Mouse (Mus musculus) CD4-positive, CD25-positive, alpha-beta regulatory T cell, adult 4 months (primary cell): ENCODE data around the gene She. TPM values are rescaled to one million over a fixed set of nuclear protein-coding genes. Genes with fewer than 3 reads are reported as not detected.
"Not testable (repeated sequence)": the region's sequence is repeated elsewhere in the genome, so short reads cannot be mapped to it uniquely, and the experiment has no call there.

Experiments
- ATAC-seq: one replicate; pipeline ENCODE4 v1.8.0; 2017
- polyA plus RNA-seq, 2 experiments: library from polyadenylated mRNA; unstranded; fragments of 100-300 nt; shearing (Covaris generic); gene quantifications; one replicate each; pipeline ENCODE4 v1.2.1; 2017

The She gene
- polyA plus RNA-seq: 10 to 100 TPM in 1 of 2 experiments, 1 to 10 TPM in 1; 8.9 to 12.5 TPM

DNA sequence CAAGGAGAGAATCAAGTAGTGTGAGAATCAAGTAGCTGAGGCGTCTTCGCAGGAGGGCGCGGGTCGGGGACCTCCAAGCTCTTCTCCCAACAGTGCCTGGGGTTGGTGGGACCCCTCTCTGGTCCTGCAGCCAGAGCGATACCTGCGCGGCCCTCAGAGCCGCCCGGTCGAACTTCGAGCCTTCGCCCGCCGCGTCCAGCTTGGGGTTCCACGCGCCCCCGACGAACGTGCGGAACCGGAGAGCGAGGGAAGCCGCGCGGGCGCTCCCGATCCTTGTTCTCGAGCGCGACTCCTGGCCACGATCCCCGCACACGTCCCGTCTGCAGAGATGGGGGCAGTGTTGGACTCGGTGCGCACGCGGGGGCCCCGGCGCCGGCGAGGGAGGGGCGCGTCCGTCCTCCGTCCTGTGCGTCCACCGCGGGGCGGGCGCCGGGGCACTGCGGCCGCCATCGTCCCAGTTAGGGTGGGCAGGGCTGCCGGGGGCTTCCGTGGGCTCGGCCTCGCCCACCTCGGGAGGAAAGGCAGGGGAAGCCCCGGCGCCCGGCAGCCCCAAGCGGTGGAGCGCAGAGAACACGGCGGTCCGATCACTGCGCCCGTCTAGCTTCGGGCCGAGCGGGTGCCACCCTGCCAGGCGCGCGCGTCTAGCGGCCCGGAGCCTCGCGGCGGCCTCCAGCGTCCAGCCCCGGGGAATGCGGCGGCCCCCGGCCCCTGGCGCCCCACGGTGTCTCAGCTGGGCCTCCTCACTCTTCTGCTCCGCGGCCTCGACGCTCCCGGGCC lies at the start of gene She:
She (plus strand) TSS at position 556 of the 777 bp plus-strand sequence.
- peak; percentile 45 for ATAC-seq

DNA sequence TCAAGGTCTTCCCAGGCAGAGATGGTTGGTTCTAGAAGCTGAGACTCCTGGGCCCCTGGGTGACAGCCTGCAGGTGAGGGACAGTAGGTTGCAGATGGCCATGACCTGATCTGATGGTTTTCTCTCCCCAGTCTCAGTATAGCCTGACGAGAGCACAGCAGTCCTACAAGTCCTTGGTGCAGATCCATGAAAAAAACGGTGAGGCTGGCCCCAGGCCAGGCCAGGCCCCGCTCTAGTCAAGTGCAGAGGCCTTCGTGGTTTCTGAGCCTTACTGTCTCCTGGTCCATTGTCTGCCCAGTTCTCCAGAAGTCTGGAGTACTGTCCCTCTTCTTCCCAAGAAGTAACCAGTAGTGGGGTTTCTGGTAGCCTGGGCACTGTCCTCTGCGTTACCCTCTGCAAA lies 49.5 kb upstream of the She start:
- no peak for ATAC-seq

DNA sequence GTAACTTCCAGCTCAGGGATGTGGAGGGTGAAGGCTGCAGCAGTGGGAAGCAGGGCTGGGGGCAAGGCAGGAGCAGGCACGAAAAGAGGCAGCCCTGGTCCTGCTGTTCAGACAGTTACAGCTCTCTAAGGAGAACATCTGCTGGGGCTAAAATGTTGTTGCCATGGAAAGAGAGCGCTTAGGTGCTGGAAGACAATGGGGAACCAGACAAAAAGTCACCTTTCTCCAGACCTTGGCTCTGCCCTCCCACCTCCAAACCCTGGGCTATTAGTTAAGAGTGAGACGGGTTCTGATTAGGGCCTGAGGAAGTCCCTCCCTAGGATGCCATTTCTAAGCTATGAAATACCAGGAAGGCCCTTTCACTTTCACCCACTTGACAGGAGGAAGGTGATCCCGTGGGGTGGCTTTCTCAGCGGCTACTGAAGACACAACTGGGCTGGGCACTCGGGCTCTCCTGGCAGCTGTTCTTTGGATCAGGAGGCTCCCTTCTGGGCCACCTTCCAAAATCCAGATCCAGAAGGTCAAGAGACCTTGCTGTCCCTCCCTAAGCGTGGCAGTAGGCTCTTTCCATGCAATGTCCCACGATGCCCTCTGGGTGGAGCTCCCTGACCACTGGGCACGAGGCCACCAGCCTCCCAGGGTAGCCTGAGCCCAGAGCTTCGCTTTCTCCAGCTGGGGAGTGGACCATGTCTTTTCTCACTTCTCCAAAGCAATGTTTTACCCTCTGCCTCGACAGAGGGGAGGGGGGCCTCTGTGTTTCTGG lies 46.0 kb upstream of the She start:
- ATAC-seq: peak; percentile 64

DNA sequence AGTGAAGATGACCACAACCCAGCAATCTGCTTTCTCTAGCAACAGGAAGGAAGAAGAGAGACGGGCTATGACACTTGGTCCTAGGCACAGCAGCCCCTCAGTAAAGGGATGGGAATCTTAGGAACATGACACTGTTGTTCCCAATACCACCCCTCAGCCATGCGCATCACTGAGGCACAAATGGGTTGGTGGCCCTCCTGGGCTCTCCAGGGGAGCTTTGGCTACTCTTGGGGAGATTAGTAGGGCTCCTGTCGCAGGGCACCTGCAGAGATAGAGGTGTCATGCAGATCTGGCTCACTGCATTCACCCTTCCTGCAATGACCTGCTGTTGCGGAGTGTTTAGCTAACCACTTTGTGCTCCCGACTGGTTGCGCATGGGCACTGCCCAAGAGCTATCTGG lies 44.9 kb upstream of the She start:
- ATAC-seq: no peak

DNA sequence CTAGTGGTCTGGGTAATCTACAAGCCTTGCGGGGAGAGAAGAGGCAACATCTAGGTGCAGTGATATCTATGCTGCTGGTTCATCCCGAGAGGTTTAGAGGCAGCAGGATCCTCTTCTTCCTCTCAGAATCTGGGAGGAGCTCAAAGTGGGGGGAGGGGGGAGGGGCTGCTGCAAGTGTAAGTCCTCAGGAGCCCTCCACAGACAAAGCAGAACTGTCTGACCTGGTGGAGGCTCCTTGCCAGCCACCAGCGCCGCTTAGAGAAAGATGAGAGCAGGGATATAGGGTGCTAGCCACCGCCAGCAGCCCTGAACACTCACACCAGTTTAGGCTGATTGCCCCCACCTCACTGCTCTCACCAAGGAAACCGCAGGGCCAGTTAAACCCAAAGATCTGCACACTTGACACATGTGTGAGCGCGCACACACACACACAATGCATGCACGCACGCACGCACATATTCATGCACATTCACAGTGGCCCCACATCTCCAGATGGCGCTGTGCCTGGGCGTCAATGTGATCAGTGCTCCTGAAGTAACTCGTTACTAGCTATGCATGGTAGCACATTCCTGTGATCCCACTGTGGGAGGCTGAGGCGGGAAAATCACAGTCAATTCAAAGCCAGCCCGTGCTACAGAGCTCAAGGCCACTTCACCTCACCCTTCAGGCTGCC lies 42.4 kb upstream of the She start:
- no peak for ATAC-seq

DNA sequence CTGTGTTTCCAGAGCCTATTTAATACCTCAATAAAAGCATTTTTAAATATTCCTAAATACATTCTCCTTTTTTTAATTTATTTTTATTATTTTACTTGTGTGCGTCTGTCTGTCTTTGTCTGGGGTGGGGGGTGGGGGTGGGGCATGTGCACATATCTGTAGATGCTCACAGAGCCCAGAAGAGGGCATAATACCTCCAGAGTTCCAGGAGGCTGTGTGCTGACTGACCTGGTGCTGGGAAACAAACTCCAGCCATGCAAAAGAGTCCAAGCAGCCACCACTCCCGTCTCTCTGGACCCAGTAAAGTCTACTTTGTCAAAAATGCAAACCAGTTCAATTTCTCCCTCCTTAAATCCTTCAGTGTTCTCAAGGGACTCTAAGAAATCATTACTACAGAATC lies 36.6 kb upstream of the She start:
- no peak for ATAC-seq

DNA sequence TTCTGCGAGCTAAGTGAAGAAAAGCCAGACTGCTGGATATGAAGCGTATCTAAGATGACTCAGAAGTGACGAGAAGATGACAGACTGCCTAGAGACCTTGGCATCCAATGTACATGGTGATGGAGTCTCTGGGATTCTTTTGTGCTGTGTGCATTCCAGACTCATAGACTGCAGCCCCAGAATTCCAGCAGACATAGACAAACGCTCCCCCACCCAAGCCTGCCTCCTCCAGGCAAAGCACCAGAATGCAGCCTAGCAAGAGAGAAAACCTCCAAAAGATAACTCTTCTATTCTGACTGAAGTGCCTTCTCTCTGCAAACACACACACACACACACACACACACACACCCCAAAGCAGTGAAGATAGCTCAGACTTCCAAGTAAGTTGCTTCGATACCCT lies 35.4 kb upstream of the She start:
- ATAC-seq: no peak

DNA sequence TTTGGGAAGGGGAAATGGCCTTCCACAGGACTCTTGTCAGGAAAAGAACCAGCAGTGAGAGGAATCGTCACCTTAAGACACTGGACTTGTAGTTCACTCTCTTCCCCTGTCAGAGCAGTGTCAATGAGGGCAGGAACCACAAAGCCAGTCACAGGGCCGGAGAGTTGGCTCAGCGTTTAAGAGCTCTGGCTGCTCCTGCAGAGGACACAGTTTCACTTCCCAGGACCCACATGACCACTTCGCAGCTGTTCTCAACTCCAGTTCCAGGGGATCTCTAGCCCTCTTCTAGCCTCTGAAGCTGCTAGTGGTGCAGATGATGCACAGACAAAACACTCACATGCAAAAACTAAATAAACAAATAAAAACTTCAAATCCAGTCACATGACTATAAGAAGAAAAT lies 34.8 kb upstream of the She start:
- ATAC-seq: no peak

DNA sequence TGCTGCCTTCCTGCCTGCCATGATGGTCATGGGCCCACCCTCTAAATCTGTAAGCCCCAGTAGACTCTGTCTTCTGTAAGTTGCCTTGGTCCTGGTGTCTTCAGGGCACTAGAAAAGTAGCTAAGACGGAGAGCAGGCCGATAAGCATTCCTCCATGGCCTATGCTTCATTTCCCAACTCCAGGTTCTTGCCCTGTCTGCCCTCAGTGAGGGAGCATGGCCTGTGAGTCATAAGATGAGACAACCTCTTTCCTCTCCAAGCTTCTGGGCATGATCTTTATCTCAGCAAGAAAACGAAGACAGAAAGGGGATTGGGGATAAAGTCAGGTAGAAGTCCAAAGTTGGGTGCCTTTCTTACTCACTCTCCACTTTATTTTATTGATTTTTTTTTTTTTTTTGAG lies 32.7 kb upstream of the She start:
- no peak for ATAC-seq

DNA sequence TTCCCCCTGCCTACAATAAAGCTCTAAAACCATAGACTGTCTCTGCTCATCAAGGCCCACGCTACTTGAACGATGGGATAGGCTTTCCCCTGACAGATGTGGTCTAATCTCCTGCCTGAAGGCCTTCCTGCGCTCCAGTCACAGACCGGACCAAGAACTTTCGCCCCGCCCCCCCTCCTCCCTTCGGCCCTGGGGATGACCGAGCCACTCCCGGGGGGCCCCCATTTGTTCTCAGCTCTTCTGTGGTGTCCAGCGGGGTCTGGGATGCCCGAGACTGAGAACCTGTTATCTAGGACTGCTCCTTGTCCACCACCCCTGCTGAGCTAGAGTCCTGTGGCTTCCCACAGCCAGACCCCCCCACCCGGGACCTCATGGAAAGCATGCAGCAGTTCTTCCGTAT lies 31.7 kb upstream of the She start:
- no peak for ATAC-seq

DNA sequence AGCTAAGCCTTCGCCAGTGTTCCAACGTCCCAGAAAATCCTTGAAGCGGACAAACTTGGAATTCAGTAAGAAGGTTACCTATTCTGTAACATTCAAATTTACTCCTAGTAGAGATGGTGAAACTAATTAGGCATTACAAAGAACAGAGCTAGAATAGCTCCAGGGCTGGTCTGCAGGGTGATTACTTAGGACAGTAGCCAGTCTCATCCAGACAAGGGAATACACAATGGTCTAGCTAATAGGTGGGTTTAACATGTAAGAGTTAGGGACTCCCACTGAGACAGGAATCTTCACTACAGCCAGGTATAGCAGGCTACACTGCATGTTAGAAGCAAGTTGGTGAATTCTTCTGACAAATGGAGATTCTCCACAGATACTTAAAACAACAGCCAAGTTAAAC lies 31.1 kb upstream of the She start:
- not testable (repeated sequence) for ATAC-seq

DNA sequence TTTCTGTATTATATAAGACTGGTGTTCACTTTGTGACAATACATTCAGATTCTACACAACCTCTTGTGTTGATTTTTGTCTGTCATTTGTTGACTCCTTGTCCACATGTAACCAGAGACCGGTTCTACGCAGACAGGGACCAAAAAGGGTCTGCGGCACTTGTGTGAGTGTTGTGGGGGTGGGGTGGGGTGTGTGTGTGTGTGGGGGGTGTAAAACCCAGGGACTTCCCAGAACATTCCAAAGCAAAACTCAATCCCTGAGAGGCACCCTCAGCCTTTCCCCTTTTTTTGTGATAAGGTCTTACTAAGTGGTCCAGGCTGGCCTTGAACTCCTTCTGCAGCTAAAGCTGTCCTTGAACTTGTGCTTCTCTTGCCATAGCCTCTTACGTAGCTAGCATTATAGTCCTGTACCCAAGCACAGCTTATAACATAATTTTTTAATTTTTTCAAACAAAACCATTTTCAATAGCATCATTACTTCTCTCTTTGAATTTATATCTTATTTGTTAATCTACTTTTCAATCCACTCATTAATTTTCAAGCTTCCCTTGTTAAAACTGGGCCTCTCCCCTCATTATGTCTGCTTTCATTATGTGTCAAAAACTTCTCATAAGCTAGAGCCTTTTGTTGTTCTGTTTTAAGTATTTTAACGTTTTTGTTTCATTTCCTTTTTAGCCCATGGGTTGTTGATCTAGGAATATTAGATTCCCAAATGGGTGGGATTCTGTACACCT lies 30.2 kb upstream of the She start:
- ATAC-seq: peak; percentile 64

DNA sequence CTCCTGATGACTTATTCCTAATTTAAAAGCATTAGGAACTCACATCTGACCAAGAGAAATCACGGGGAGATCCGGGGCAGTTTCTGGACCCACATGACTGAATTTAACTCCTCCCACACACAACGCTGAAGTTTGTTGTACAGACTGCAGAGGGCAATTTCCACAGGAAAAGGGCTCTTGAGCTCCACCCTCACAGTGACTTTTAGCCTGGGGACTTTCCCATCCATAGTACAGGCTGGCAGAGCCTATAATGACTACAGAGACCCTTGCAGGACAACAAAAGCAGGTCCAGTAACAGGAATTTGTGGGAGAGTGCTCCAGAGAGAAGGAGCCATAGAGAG lies 29.7 kb upstream of the She start:
- ATAC-seq: peak; percentile 100

DNA sequence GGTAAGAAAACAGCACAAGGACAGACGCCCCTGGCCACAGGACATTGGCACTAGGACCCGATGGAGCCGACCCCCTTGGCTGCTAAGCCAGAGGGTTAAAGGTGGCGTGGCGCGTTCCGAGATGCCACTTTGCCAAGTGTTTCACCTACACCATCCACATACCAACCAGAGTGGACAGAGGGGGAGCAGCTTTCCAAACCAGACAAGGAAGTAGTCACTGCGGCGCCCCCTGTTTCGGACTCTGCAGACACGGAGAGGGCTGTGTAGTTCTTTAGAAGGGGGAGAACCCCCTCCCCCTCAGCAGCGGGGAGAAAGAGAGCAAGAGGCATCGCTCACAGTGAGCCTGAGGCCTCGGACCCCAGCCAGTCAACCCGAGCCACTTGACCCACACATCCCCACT lies 28.3 kb upstream of the She start:
- ATAC-seq: no peak

DNA sequence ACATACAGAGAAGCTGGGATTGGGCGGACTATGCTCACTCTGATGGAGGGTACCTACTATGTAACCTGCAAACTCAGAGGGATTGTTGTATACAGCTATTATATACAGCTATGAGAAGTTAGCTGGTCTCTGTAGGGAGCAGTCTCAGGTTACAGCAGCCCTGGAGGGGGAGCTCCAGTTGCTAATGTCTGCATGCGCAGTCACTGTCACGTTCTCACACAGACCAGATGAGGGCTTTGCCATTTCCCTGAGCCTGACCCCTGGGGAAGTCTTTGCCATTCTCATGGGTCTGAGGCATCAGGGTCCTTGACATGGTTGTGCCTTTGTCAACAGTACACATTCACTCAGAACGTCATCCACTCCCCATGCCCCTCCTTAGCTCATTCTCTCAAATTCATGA lies 26.0 kb upstream of the She start:
- ATAC-seq: no peak

DNA sequence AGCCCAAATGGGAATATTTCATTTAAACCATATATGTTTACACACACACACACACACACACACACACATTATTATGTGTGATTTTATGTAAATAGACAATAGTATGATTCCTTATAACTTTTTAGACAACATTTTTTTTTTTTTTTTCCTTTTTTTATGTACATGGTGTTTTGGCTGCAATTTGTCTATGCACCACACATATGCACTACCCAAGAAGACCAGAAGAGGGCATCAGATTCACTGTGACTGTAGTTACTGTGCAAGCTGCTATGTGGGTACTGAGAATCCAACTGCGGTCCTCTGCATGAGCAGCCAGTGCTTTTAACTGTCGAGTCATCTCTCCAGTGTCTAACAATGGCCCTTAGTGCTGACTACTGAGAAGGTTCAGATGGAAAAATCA lies 24.4 kb upstream of the She start:
- ATAC-seq: no peak

DNA sequence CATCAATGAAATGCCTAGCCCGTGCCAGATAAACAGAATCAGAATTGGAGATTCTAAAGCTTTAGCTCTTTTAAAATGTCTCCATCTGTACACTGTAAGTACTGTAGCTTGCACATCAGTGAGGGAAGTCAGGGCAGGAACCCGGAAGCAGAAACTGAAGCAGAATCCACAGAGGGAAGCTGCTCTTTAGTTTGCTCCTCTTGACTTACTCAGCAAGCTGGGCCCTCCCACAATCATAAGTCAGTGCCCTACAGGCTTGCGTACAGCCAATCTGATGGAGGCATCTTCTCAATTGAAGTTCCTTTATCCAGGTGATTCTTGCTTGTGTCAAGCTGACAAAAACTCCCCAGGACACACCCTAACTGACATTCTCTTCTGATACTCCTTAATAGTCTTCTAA lies 24.0 kb upstream of the She start:
- ATAC-seq: no peak

DNA sequence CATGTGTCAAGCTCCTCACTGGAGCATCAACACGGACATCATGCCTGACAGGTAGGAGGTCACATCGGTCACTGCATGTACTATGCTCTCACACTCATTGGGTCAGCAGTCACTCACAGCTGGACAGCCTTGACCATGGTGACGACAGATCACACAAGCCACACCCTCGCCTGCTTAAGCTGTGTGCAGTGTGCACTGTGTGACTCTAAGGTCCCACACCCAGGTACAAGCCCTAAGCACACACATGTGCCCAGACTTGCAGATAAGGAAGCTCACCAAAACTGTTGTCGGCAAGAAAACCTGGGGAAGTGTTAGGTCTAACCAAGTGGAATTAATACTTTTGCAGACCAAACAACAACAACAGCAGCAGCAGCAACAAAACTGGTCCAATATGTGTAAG lies 23.3 kb upstream of the She start:
- ATAC-seq: no peak

DNA sequence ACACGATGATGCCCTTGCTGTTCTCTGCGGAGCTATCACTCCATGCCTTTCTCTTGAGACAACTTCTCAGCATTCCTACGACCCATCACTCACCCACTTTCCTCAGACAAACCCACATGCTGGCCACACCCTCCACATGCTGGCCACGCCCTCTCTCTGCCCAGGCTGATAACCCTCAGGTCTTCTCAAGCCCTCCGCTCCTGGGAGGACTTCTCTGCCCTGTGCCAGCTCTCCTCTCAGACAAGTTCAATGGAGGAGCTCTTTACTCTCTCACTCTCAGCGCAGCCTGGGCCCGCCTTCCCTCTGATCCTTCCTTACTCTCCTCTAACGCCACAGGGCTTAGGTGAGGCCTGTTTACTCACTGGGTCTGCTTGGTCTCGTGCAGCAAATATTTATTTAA lies 22.5 kb upstream of the She start:
- no peak for ATAC-seq

DNA sequence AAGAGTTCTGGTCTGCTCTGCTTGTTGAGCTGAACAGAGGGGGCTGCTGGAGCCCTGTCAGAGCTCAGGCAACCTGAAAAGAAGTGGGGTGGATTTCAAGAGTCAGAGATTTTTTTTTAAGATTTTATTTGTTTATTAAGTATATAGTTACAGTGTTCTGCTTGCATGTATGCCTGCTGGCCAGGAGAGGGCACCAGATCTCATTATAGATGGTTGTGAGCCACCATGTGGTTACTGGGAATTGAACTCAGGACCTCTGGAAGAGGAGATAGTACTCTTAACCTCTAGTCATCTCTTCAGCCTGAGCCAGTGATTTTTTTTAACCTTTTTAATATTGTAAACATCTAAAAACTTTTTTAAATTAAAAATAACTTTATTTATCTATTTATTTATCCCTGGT lies 20.3 kb upstream of the She start:
- ATAC-seq: no peak

DNA sequence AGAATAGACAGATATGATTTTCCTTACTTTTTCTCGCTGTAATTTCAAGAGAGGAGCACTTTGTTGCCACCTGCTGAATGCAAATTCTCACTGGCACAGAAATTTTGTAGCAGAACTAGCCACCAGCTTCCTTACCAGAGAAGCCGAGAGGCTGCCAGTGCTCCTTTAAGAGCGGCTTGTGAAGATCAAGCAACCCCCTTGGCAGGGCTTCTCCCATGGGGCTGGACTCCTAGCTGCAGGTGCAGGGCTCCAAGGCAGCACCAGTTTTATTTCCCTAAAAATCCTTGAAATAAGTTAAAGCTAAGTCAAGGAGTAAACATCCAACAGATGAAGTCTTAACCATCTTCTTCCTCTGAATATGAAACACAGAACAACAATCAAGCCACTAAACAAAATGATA lies 19.0 kb upstream of the She start:
- no peak for ATAC-seq

DNA sequence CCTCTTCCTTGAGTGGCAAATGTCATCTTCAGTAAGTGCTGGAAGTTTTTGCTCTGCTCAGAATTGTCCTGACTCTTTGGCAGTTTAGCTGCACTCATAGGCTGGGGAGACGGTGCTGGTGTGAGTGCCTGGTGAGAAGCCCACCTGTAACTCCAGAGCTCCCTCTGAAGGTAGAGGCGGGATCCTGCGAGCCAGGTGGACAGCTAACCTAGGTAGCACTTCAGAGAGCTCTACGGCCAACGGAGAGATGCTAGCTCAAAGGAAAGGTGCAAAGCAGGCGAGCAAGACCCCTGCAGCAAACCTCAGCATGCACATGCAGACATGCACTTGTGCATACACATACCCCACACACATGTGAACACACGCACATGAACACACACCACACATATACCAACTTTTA lies 17.1 kb upstream of the She start:
- ATAC-seq: no peak

DNA sequence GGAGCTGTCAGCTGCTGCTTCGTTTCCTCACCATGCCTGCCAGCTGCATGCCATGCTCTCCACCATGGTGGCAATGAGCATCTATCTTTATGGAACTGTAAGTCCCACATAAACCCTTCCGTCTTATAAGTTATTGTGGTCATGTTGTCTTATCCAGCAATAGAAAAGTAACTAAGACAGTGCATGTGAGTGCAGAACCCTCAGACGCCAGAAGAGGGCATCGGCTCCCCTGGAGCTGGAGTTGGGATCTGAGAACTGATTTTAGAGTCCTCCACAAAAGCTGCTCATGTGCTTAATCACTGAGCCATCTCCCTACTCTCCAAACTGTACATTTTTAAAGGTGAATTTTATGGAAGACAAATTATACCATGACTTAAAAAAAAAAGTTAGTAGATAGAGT lies 14.1 kb upstream of the She start:
- no peak for ATAC-seq
